Mouse (Mus musculus) brain, embryonic 14.5 days (tissue): ENCODE data around the gene Tmem179.

Source experiments
- CTCF ChIP-seq: fragments of 200-500 bp; IDR thresholded peaks from 2 replicates; pipeline ENCODE4 v1.5.1; 2012; ENCODE audit warnings: inconsistent platforms, mild to moderate bottlenecking, moderate library complexity, borderline replicate concordance; ENCODE audit not compliant: insufficient read depth, insufficient read length; ENCODE audit errors: extremely low read depth
- POLR2A ChIP-seq: fragments of 200-500 bp; IDR thresholded peaks from 2 replicates; pipeline ENCODE4 v1.6.1; 2012; ENCODE audit warnings: mild to moderate bottlenecking, inconsistent platforms, borderline replicate concordance; ENCODE audit not compliant: poor library complexity, insufficient read depth, insufficient read length, severe bottlenecking; ENCODE audit errors: extremely low read depth

GRCm38 (mm10) chr12:112546110-112546509 lies 29.6 kb upstream of the Tmem179 start:
- TF ChIP-seq CTCF (no peak), POLR2A (no peak)
